8 mouse cellular contexts compared by ENCODE assay signal in the genomic region with DNA sequence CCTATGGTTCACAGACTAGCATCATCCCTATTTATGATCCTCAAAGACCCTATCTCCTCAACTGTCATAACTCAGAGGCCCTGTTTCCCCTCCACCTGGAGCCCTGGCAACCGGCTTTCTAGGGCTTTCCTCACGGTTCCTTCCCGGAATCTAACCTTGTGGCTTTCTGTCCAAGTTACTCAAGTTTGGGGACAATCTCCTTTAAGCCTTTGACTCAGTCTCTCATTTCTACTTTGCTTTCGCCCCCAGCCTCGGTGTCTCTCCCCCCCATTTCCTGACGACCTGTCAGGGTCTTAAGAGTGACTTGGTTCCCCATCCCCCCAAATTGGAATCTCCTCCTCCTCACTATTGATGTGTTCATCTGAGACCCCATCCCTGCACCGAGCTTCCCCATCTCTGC. TPM values are rescaled to one million over a fixed set of nuclear protein-coding genes. Genes with fewer than 3 reads are reported as not detected.
DNase-seq lines count a peak whose midpoint lies in the region; ATAC-seq and TF ChIP-seq lines count a peak whose summit lies in the region.

No protein-coding gene starts in this region.

- ATAC-seq in liver, embryonic 11.5 days (replicated peaks; ENCODE audit: low FRiP score): no peak
- ATAC-seq in neural tube, embryonic 14.5 days (ENCODE audit: low read depth): no peak
- ATAC-seq in inflammation-experienced regulatory T-cells, adult 6 months: no peak
- ATAC-seq in megakaryocyte-erythroid progenitor cell, adult 5-6 weeks (replicated peaks; ENCODE audit: low FRiP score, low TSS enrichment, poor library complexity, severe bottlenecking): no peak

- no peak overlapping the region for H3K27ac ChIP-seq in liver, embryonic 11.5 days (ENCODE audit: low read depth, low read length)
- no peak overlapping the region for H3K27ac ChIP-seq in embryonic fibroblast, embryonic 13.5 days (ENCODE audit: insufficient read depth, low read length)
- no peak overlapping the region for H3K27ac ChIP-seq in limb, embryonic 10.5 days
- H3K27ac ChIP-seq in neural tube, embryonic 14.5 days (ENCODE audit: low read depth, low read length): no peak overlapping the region

- TF ChIP-seq POLR2A in embryonic fibroblast, embryonic 13.5 days (IDR thresholded peaks at IDR 0.05; ENCODE audit: low read depth, low read length): no peak

- no peak for DNase-seq in liver, embryonic 11.5 days (ENCODE audit: low spot score)
- no peak for DNase-seq in liver
- DNase-seq in limb, embryonic 10.5 days (ENCODE audit: low spot score): no peak
- no peak for DNase-seq in gastrocnemius, postnatal 36 days

- H3K27me3 ChIP-seq in liver, embryonic 11.5 days (replicated peaks; ENCODE audit: control insufficient read depth, insufficient read depth, low read length): peaks cover 59% of the 10 kb centered on the region
- H3K27me3 ChIP-seq in limb, embryonic 10.5 days (ENCODE audit: low read depth, poor library complexity, severe bottlenecking): peaks cover 97% of the 10 kb centered on the region
- H3K27me3 ChIP-seq in neural tube, embryonic 14.5 days (ENCODE audit: control insufficient read depth, insufficient read depth, low read length): peaks cover 75% of the 10 kb centered on the region

- intact Hi-C loops in gastrocnemius, postnatal 36 days (cut with DNase I): loop anchor here (5.0 kb wide), 1 partner anchor 105 kb away; no protein-coding TSS in a partner anchor

- peak overlapping the region; percentile 100 for H3K4me2 ChIP-seq in liver, embryonic 11.5 days
- H3K4me2 ChIP-seq in neural tube, embryonic 14.5 days (ENCODE audit: low read depth, low read length): peak overlapping the region; percentile 93

- peak overlapping the region; percentile 65 for H3K4me3 ChIP-seq in liver, embryonic 11.5 days (ENCODE audit: low read depth, low read length)
- H3K4me3 ChIP-seq in embryonic fibroblast, embryonic 13.5 days (ENCODE audit: insufficient read depth, low read length): peak overlapping the region; percentile 49
- H3K4me3 ChIP-seq in limb, embryonic 10.5 days: peak overlapping the region; percentile 56
- peak overlapping the region; percentile 43 for H3K4me3 ChIP-seq in neural tube, embryonic 14.5 days (ENCODE audit: low read depth, low read length)

- peaks cover 48% of the 10 kb centered on the region for H3K4me1 ChIP-seq in liver, embryonic 11.5 days (replicated peaks; ENCODE audit: control insufficient read depth, insufficient read depth, low read length)
- peaks cover 3% of the 10 kb centered on the region; the same call in 1 of the 2 replicates for H3K4me1 ChIP-seq in embryonic fibroblast, embryonic 13.5 days (ENCODE audit: control insufficient read depth, insufficient read depth, low read length)
- H3K4me1 ChIP-seq in limb, embryonic 10.5 days: peaks cover 80% of the 10 kb centered on the region
- H3K4me1 ChIP-seq in neural tube, embryonic 14.5 days (ENCODE audit: control insufficient read depth, insufficient read depth, low read length): peaks cover 27% of the 10 kb centered on the region

- peak overlapping the region; percentile 48; the same call in 1 of the 2 replicates for H3K9ac ChIP-seq in liver, embryonic 11.5 days (ENCODE audit: low read depth, low read length)
- H3K9ac ChIP-seq in neural tube, embryonic 14.5 days (replicated peaks; ENCODE audit: low read depth, low read length): peak overlapping the region; percentile 44; the same call in 1 of the 2 replicates

- no peaks in the 10 kb centered on the region for H3K36me3 ChIP-seq in liver, embryonic 11.5 days (ENCODE audit: control insufficient read depth, insufficient read depth, low read length)
- no peaks in the 10 kb centered on the region for H3K36me3 ChIP-seq in limb, embryonic 10.5 days
- no peaks in the 10 kb centered on the region for H3K36me3 ChIP-seq in neural tube, embryonic 14.5 days (ENCODE audit: control insufficient read depth, insufficient read depth, low read length)

- no peaks in the 10 kb centered on the region for H3K9me3 ChIP-seq in liver, embryonic 11.5 days (ENCODE audit: control insufficient read depth, low read length)
- no peaks in the 10 kb centered on the region for H3K9me3 ChIP-seq in limb, embryonic 10.5 days (replicated peaks)
- H3K9me3 ChIP-seq in neural tube, embryonic 14.5 days (ENCODE audit: control insufficient read depth, low read length): no peaks in the 10 kb centered on the region

- TF ChIP-seq CTCF in embryonic fibroblast, embryonic 13.5 days (IDR thresholded peaks at IDR 0.05; ENCODE audit: borderline replicate concordance, insufficient read depth, low read length): no peak

- 4% methylated on average over 7 of the region's 7 CpGs for WGBS in liver, embryonic 11.5 days
- WGBS in limb, embryonic 10.5 days: 5% methylated on average over 7 of the region's 7 CpGs
- WGBS in neural tube, embryonic 14.5 days: 5% methylated on average over 7 of the region's 7 CpGs

RNA-seq across cellular contexts. Expression of gene Icam5, which starts 0.6 kb away (rescaled TPM):
- polyA plus RNA-seq in liver, embryonic 11.5 days (2014; fragmentation: Nextera tagmentation; extraction: Ambion mirVana): 0.37 and 0.44 TPM in 2 replicates
- polyA plus RNA-seq in embryonic fibroblast, embryonic 13.5 days (2011; ENCODE audit: insufficient read length, low read depth, missing spikeins): 0.82 and 1.0 TPM in 2 replicates
- 0.05 TPM in 1 of 2 replicates, not detected in the other for polyA plus RNA-seq in limb, embryonic 10.5 days (2016; fragmentation: Nextera tagmentation; extraction: Ambion mirVana)
- polyA plus RNA-seq in neural tube, embryonic 14.5 days (2014; fragmentation: Nextera tagmentation; extraction: Ambion mirVana): 1.3 and 1.6 TPM in 2 replicates
- not detected for total RNA-seq in gastrocnemius, postnatal 36 days (2021)
- polyA plus RNA-seq in inflammation-experienced regulatory T-cells, adult 6 months (2017; shearing (Covaris generic)): under 1 TPM in 2 of 3 experiments, not detected in 1; 0.25 to 0.31 TPM
- total RNA-seq in megakaryocyte-erythroid progenitor cell, adult 5-6 weeks (2014; fragmentation: Nextera tagmentation): 1.1 and 1.2 TPM in 2 replicates
- total RNA-seq in megakaryocyte-erythroid progenitor cell, adult 5-6 weeks (2017): 0.05 and 0.27 TPM in 2 replicates

RNA-seq across cellular contexts. Expression of gene Icam4, which starts 3.3 kb away (rescaled TPM):
- 146 and 147 TPM in 2 replicates for polyA plus RNA-seq in liver, embryonic 11.5 days (2014; fragmentation: Nextera tagmentation; extraction: Ambion mirVana)
- not detected in 2 replicates for polyA plus RNA-seq in embryonic fibroblast, embryonic 13.5 days (2011; ENCODE audit: insufficient read length, low read depth, missing spikeins)
- polyA plus RNA-seq in limb, embryonic 10.5 days (2016; fragmentation: Nextera tagmentation; extraction: Ambion mirVana): 5.1 and 5.4 TPM in 2 replicates
- polyA plus RNA-seq in neural tube, embryonic 14.5 days (2014; fragmentation: Nextera tagmentation; extraction: Ambion mirVana): 0.27 TPM in 1 of 2 replicates, not detected in the other
- 1 to 10 TPM; 1.2 to 1.7 TPM for total RNA-seq in gastrocnemius, postnatal 36 days (2021)
- polyA plus RNA-seq in inflammation-experienced regulatory T-cells, adult 6 months (2017; shearing (Covaris generic)): 1 to 10 TPM; 1.6 to 6.3 (median 3.1) TPM
- 34.3 and 38.9 TPM in 2 replicates for total RNA-seq in megakaryocyte-erythroid progenitor cell, adult 5-6 weeks (2014; fragmentation: Nextera tagmentation)
- 16.3 and 40.0 TPM in 2 replicates for total RNA-seq in megakaryocyte-erythroid progenitor cell, adult 5-6 weeks (2017)

RNA-seq across cellular contexts. Expression of gene Icam1, which starts 16.7 kb away (rescaled TPM):
- polyA plus RNA-seq in liver, embryonic 11.5 days (2014; fragmentation: Nextera tagmentation; extraction: Ambion mirVana): 12.2 and 13.0 TPM in 2 replicates
- 15.4 and 18.9 TPM in 2 replicates for polyA plus RNA-seq in embryonic fibroblast, embryonic 13.5 days (2011; ENCODE audit: insufficient read length, low read depth, missing spikeins)
- polyA plus RNA-seq in limb, embryonic 10.5 days (2016; fragmentation: Nextera tagmentation; extraction: Ambion mirVana): 6.2 and 7.6 TPM in 2 replicates
- polyA plus RNA-seq in neural tube, embryonic 14.5 days (2014; fragmentation: Nextera tagmentation; extraction: Ambion mirVana): 1.4 and 3.6 TPM in 2 replicates
- total RNA-seq in gastrocnemius, postnatal 36 days (2021): 1 to 10 TPM; 1.9 to 2.1 TPM
- polyA plus RNA-seq in inflammation-experienced regulatory T-cells, adult 6 months (2017; shearing (Covaris generic)): 10 to 100 TPM; 50.8 to 92.7 (median 68.9) TPM
- total RNA-seq in megakaryocyte-erythroid progenitor cell, adult 5-6 weeks (2014; fragmentation: Nextera tagmentation): 1.9 and 3.4 TPM in 2 replicates
- total RNA-seq in megakaryocyte-erythroid progenitor cell, adult 5-6 weeks (2017): 3.6 TPM in 2 replicates

RNA-seq across cellular contexts. Expression of gene Mrpl4, which starts 30.0 kb away (rescaled TPM):
- 138 and 145 TPM in 2 replicates for polyA plus RNA-seq in liver, embryonic 11.5 days (2014; fragmentation: Nextera tagmentation; extraction: Ambion mirVana)
- 43.7 and 43.9 TPM in 2 replicates for polyA plus RNA-seq in embryonic fibroblast, embryonic 13.5 days (2011; ENCODE audit: insufficient read length, low read depth, missing spikeins)
- polyA plus RNA-seq in limb, embryonic 10.5 days (2016; fragmentation: Nextera tagmentation; extraction: Ambion mirVana): 177 and 190 TPM in 2 replicates
- polyA plus RNA-seq in neural tube, embryonic 14.5 days (2014; fragmentation: Nextera tagmentation; extraction: Ambion mirVana): 103 and 115 TPM in 2 replicates
- total RNA-seq in gastrocnemius, postnatal 36 days (2021): 10 to 100 TPM; 58.5 to 58.7 TPM
- polyA plus RNA-seq in inflammation-experienced regulatory T-cells, adult 6 months (2017; shearing (Covaris generic)): 100 to 1,000 TPM in 2 of 3 experiments, 10 to 100 TPM in 1; 95.6 to 122 (median 112) TPM
- total RNA-seq in megakaryocyte-erythroid progenitor cell, adult 5-6 weeks (2014; fragmentation: Nextera tagmentation): 66.2 and 78.8 TPM in 2 replicates
- 23.7 and 43.3 TPM in 2 replicates for total RNA-seq in megakaryocyte-erythroid progenitor cell, adult 5-6 weeks (2017)

RNA-seq across cellular contexts. Expression of gene Zglp1, which starts 34.4 kb away (rescaled TPM):
- polyA plus RNA-seq in liver, embryonic 11.5 days (2014; fragmentation: Nextera tagmentation; extraction: Ambion mirVana): 0.67 and 1.4 TPM in 2 replicates
- polyA plus RNA-seq in embryonic fibroblast, embryonic 13.5 days (2011; ENCODE audit: insufficient read length, low read depth, missing spikeins): not detected in 2 replicates
- polyA plus RNA-seq in limb, embryonic 10.5 days (2016; fragmentation: Nextera tagmentation; extraction: Ambion mirVana): 0.61 and 2.5 TPM in 2 replicates
- polyA plus RNA-seq in neural tube, embryonic 14.5 days (2014; fragmentation: Nextera tagmentation; extraction: Ambion mirVana): 1.2 and 2.7 TPM in 2 replicates
- not detected for total RNA-seq in gastrocnemius, postnatal 36 days (2021)
- polyA plus RNA-seq in inflammation-experienced regulatory T-cells, adult 6 months (2017; shearing (Covaris generic)): 1 to 10 TPM in 1 of 3 experiments, under 1 TPM in 1, not detected in 1; 0.82 to 3.0 TPM
- 10.2 TPM in 1 of 2 replicates, not detected in the other for total RNA-seq in megakaryocyte-erythroid progenitor cell, adult 5-6 weeks (2014; fragmentation: Nextera tagmentation)
- 1.7 TPM in 1 of 2 replicates, not detected in the other for total RNA-seq in megakaryocyte-erythroid progenitor cell, adult 5-6 weeks (2017)

Comparison
In these comparisons a context has a peak if more than half of its experiments do, and no peak if none do; other contexts are left out.
1. RNA of gene Icam4, which starts 3.3 kb away (polyA plus RNA-seq): 146 to 147 TPM in liver, embryonic 11.5 days; 5.1 to 5.4 TPM in limb, embryonic 10.5 days, 1.6 to 6.3 TPM in inflammation-experienced regulatory T-cells, adult 6 months, 0.27 TPM in neural tube, embryonic 14.5 days and not detected in embryonic fibroblast, embryonic 13.5 days; every median in the first group is over 10 times any median in the second.
2. Peak in every context shown above with its lines, with median percentiles within 50 percentile points of each other: H3K4me3 ChIP-seq.